Mouse (Mus musculus) midbrain, embryonic 16.5 days (tissue): ENCODE data around the gene Lce3d. TPM values are rescaled to one million over a fixed set of nuclear protein-coding genes. Genes with fewer than 3 reads are reported as not detected.

ENCODE experiments used
- ATAC-seq: fragments of 200-750 bp; cut with Nextera tagmentation; 2 replicates; pipeline ENCODE4 v1.8.0; 2017; ENCODE audit warnings: moderate TSS enrichment
- H3K27ac ChIP-seq: fragments of 300-500 bp; sonication (generic); 2 replicates; pipeline ENCODE4 v1.5.1; 2014; ENCODE audit warnings: mild to moderate bottlenecking, low read length, mixed read lengths
- H3K27me3 ChIP-seq: fragments of 300-500 bp; sonication (generic); 2 replicates; pipeline ENCODE4 v1.6.1; 2014; ENCODE audit warnings: low read depth, low read length, mixed read lengths; ENCODE audit not compliant: control insufficient read depth, insufficient read depth
- H3K36me3 ChIP-seq: fragments of 300-500 bp; sonication (generic); 2 replicates; pipeline ENCODE4 v1.6.1; 2014; ENCODE audit warnings: mild to moderate bottlenecking, low read length, moderate library complexity, mixed read lengths; ENCODE audit not compliant: control insufficient read depth, insufficient read depth
- H3K4me1 ChIP-seq: fragments of 300-500 bp; sonication (generic); 2 replicates; pipeline ENCODE4 v1.6.1; 2014; ENCODE audit warnings: mild to moderate bottlenecking, low read length, mixed read lengths; ENCODE audit not compliant: control insufficient read depth, insufficient read depth
- H3K4me2 ChIP-seq: fragments of 300-500 bp; sonication (generic); 2 replicates; pipeline ENCODE4 v1.6.1; 2014; ENCODE audit warnings: mild to moderate bottlenecking, low read length, mixed read lengths
- H3K4me3 ChIP-seq: fragments of 300-500 bp; sonication (generic); 2 replicates; pipeline ENCODE4 v1.5.1; 2014; ENCODE audit warnings: low read depth, mild to moderate bottlenecking, low read length, moderate library complexity, mixed read lengths
- H3K9ac ChIP-seq: fragments of 300-500 bp; sonication (generic); 2 replicates; pipeline ENCODE4 v1.6.1; 2014; ENCODE audit warnings: low read depth, low read length, mixed read lengths
- H3K9me3 ChIP-seq: fragments of 300-500 bp; sonication (generic); replicated peaks from 2 replicates; pipeline ENCODE4 v1.6.1; 2014; ENCODE audit warnings: mild to moderate bottlenecking, low read length, mixed read lengths; ENCODE audit not compliant: control insufficient read depth, poor library complexity, severe bottlenecking
- WGBS: fragments of 180-500 bp; shearing (Covaris S2); extraction: QIAGEN DNeasy Blood & Tissue Kit; methylation state at CpG from one replicate; pipeline ENCODE4 v1.1.7; 2014; 5-methylcytosine and 5-hydroxymethylcytosine counted together
- polyA plus RNA-seq: library from polyadenylated mRNA; unstranded; fragments of >200 nt; fragmentation: Nextera tagmentation; extraction: Ambion mirVana; gene quantifications from 2 replicates; pipeline ENCODE4 v1.2.1, GENCODE M21; 2015

Lce3d gene
- polyA plus RNA-seq, 1 experiment from 2014 or later, result not detected

DNA sequence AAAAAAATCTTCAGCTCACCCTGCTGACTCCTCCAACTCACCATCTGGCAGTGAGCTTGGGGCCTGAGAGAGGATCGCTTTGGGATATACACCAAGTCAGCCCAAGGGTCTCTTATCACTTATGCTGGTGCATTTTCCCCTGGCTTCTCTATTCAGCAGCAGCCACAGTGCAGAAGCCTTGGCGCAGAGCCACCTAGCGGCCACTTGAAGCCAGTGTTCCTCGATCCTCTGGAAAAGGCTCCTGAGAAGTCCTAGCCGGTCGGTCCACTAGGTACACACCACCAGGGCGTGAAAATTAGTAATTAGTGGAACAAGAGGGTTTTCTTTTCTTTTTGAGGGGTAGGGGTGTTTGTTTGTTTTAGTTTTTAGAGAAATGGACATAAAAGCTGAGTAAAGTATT lies 41.5 kb downstream of the Lce3d start:
- Histone ChIP-seq H3K36me3 (no peaks in the 10 kb centered on the region), H3K27me3 (no peaks in the 10 kb centered on the region), H3K4me1 (no peaks in the 10 kb centered on the region), H3K4me2 (no peak overlapping the region), H3K9me3 (no peaks in the 10 kb centered on the region), H3K4me3 (no peak overlapping the region), H3K9ac (no peak overlapping the region), H3K27ac (no peak overlapping the region)
- peak; percentile 97 for ATAC-seq
- 5% methylated on average over 7 of the region's 7 CpGs for WGBS

DNA sequence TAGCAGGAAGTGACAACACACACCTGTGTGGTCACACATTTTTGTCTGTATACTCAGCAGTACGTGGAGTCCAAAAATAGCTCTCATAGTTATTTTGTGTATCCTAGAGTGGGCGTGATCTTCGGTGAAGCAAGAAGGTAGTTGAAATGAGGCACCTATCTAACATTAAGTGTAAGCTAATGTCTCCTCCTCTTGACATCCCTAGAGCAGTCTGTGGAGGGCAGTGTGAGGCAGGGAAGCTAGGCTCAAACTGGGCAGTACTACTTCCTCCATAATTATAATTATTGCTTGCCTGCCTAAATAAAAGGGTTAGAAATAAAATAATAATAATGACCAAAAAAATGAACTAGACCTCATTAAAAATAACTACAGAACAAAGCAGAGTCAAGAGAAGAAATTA lies 43.4 kb downstream of the Lce3d start:
- H3K9ac ChIP-seq, result no peak overlapping the region
- H3K4me1 ChIP-seq, result no peaks in the 10 kb centered on the region
- no peaks in the 10 kb centered on the region for H3K36me3 ChIP-seq
- H3K9me3 ChIP-seq, result no peaks in the 10 kb centered on the region
- H3K27ac ChIP-seq, result no peak overlapping the region
- H3K4me2 ChIP-seq, result no peak overlapping the region
- 88% methylated on average over 3 of the region's 3 CpGs for WGBS
- H3K4me3 ChIP-seq, result no peak overlapping the region
- no peaks in the 10 kb centered on the region for H3K27me3 ChIP-seq
- no peak for ATAC-seq

DNA sequence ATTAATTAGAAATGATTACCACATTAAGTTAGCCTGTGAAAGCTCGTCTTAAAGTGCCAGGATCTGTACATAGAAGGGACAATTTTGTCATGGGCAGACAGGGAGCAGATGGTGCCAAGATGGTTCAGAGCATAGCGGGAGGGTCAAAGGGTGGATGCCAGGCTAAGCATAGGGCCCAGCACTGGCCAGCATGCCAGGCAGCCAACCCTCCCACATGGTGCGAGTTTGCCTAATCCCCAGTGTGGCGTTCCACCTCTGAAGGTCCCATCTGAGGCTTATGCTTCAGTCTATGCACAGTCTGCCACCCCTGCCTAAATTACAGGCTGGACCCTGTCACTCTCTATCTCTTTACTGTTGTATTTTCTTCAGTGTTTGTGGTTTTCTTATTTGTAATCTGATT lies 45.7 kb downstream of the Lce3d start:
- H3K27ac ChIP-seq, result no peak overlapping the region
- ATAC-seq, result no peak
- H3K4me3 ChIP-seq, result no peak overlapping the region
- no peaks in the 10 kb centered on the region for H3K27me3 ChIP-seq
- no peaks in the 10 kb centered on the region for H3K9me3 ChIP-seq
- WGBS, result 74% methylated on average over 4 of the region's 4 CpGs
- H3K9ac ChIP-seq, result no peak overlapping the region
- no peak overlapping the region for H3K4me2 ChIP-seq
- no peaks in the 10 kb centered on the region for H3K4me1 ChIP-seq
- H3K36me3 ChIP-seq, result no peaks in the 10 kb centered on the region

Other genes with a start within 250 kb of the Lce3d start
- gene Lce1e, start 248.3 kb upstream of the Lce3d start, polyA plus RNA-seq, result not detected in 2 replicates
- gene Lce1f, start 237.0 kb upstream of the Lce3d start, polyA plus RNA-seq, result not detected in 2 replicates
- not detected in 2 replicates for gene Gm38119, start 218.3 kb upstream of the Lce3d start, polyA plus RNA-seq
- gene Lce1g, start 205.1 kb upstream of the Lce3d start, polyA plus RNA-seq, result not detected in 2 replicates
- gene Lce1h, start 192.3 kb upstream of the Lce3d start, polyA plus RNA-seq, result not detected in 2 replicates
- not detected in 2 replicates for gene Lce1i, start 178.5 kb upstream of the Lce3d start, polyA plus RNA-seq
- not detected in 2 replicates for gene Lce1j, start 166.9 kb upstream of the Lce3d start, polyA plus RNA-seq
- not detected in 2 replicates for gene Lce1k, start 149.5 kb upstream of the Lce3d start, polyA plus RNA-seq
- gene Kprp, start 130.1 kb upstream of the Lce3d start, polyA plus RNA-seq, result not detected in 2 replicates
- gene Lce1l, start 106.1 kb upstream of the Lce3d start, polyA plus RNA-seq, result not detected in 2 replicates
- not detected in 2 replicates for gene 2310050C09Rik, start 87.2 kb upstream of the Lce3d start, polyA plus RNA-seq
- not detected in 2 replicates for gene Lce3a, start 31.2 kb upstream of the Lce3d start, polyA plus RNA-seq
- not detected in 2 replicates for gene Lce3b, start 24.4 kb upstream of the Lce3d start, polyA plus RNA-seq
- gene Lce3c, start 12.9 kb upstream of the Lce3d start, polyA plus RNA-seq, result not detected in 2 replicates
- not detected in 2 replicates for gene Lce3e, start 9.7 kb downstream of the Lce3d start, polyA plus RNA-seq
- not detected in 2 replicates for gene Lce3f, start 34.8 kb downstream of the Lce3d start, polyA plus RNA-seq
- 1.4 and 1.5 TPM in 2 replicates for gene Crct1, start 58.3 kb downstream of the Lce3d start, polyA plus RNA-seq
- gene Lce1m, start 61.7 kb downstream of the Lce3d start, polyA plus RNA-seq, result not detected in 2 replicates
- not detected in 2 replicates for gene Gm4858, start 111.4 kb downstream of the Lce3d start, polyA plus RNA-seq
- gene Crnn, start 187.4 kb downstream of the Lce3d start, polyA plus RNA-seq, result not detected in 2 replicates
- gene Flg2, start 239.9 kb downstream of the Lce3d start, polyA plus RNA-seq, result not detected in 2 replicates